8 mouse cellular contexts compared by ENCODE assay signal in the genomic region with DNA sequence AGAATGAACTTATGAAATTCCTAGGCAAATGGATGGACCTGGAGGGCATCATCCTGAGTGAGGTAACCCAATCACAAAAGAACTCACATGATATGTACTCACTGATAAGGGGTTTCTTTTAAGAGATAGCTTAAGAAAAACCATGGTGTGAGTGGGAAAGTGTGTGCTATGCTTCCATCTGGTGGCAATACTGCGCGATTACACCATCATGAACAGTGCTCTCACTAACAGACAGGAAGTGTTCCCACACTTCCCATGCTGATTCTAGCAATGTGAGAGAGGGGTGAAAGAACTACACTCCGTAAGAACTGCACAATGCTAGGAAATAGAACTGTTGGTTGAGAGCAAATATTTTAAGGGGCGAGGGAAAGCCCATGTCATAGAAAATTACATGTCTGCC. TPM values are rescaled to one million over a fixed set of nuclear protein-coding genes. Genes with fewer than 3 reads are reported as not detected.
DNase-seq lines count a peak whose midpoint lies in the region; ATAC-seq and TF ChIP-seq lines count a peak whose summit lies in the region.
"Had no signal": no experiment of that assay in that cellular context is flagged by ENCODE, and none has a peak within 500 bp of the region (broad histone marks: within the 10 kb centered on the region; RNA-seq: fewer than 3 reads in every experiment).

No protein-coding gene starts in this region.

- no peak overlapping the region for H3K27ac ChIP-seq in lung, embryonic 14.5 days (ENCODE audit: low read depth)
- H3K27ac ChIP-seq in embryonic facial prominence, embryonic 10.5 days (replicated peaks) = no peak overlapping the region
- no peak overlapping the region for H3K27ac ChIP-seq in intestine, postnatal 0 days (ENCODE audit: low read depth, low read length)
- H3K27ac ChIP-seq in midbrain, embryonic 16.5 days (ENCODE audit: low read length) = no peak overlapping the region

- no peak overlapping the region for H3K9ac ChIP-seq in lung, embryonic 14.5 days
- H3K9ac ChIP-seq in intestine, postnatal 0 days (ENCODE audit: low read depth, low read length) = no peak overlapping the region
- no peak overlapping the region for H3K9ac ChIP-seq in midbrain, embryonic 16.5 days (ENCODE audit: low read depth, low read length)

- H3K9me3 ChIP-seq in lung, embryonic 14.5 days (ENCODE audit: low read depth, low read length) = no peaks in the 10 kb centered on the region
- H3K9me3 ChIP-seq in embryonic facial prominence, embryonic 10.5 days = no peaks in the 10 kb centered on the region
- no peaks in the 10 kb centered on the region for H3K9me3 ChIP-seq in intestine, postnatal 0 days (ENCODE audit: control insufficient read depth)
- H3K9me3 ChIP-seq in midbrain, embryonic 16.5 days (replicated peaks; ENCODE audit: control insufficient read depth, low read length, poor library complexity, severe bottlenecking) = no peaks in the 10 kb centered on the region

- no peaks in the 10 kb centered on the region for H3K4me1 ChIP-seq in lung, embryonic 14.5 days (ENCODE audit: insufficient read depth)
- no peaks in the 10 kb centered on the region for H3K4me1 ChIP-seq in embryonic facial prominence, embryonic 10.5 days
- no peaks in the 10 kb centered on the region for H3K4me1 ChIP-seq in intestine, postnatal 0 days (replicated peaks; ENCODE audit: control insufficient read depth, insufficient read depth, low read length)
- no peaks in the 10 kb centered on the region for H3K4me1 ChIP-seq in midbrain, embryonic 16.5 days (ENCODE audit: control insufficient read depth, insufficient read depth, low read length)

- H3K4me2 ChIP-seq in lung, embryonic 14.5 days = no peak overlapping the region
- no peak overlapping the region for H3K4me2 ChIP-seq in intestine, postnatal 0 days (replicated peaks; ENCODE audit: low read depth)
- H3K4me2 ChIP-seq in midbrain, embryonic 16.5 days (ENCODE audit: low read length) = no peak overlapping the region

- TF ChIP-seq CTCF in lung, embryonic 14.5 days (IDR thresholded peaks at IDR 0.05; ENCODE audit: low read depth) = peak; percentile 76
- TF ChIP-seq CTCF in intestine, postnatal 0 days (IDR thresholded peaks at IDR 0.05; ENCODE audit: low read depth) = peak; percentile 81

- no peaks in the 10 kb centered on the region for H3K36me3 ChIP-seq in lung, embryonic 14.5 days (ENCODE audit: insufficient read depth)
- H3K36me3 ChIP-seq in embryonic facial prominence, embryonic 10.5 days (replicated peaks) = no peaks in the 10 kb centered on the region
- H3K36me3 ChIP-seq in intestine, postnatal 0 days (ENCODE audit: control insufficient read depth, insufficient read depth) = no peaks in the 10 kb centered on the region
- H3K36me3 ChIP-seq in midbrain, embryonic 16.5 days (ENCODE audit: control insufficient read depth, insufficient read depth, low read length) = no peaks in the 10 kb centered on the region

- DNase-seq in lung, embryonic 14.5 days = peak; percentile 75
- no peak for DNase-seq in lung, postnatal 4 days
- peak; percentile 42 for DNase-seq in Muller cell, postnatal 12 days (ENCODE audit: inconsistent ontology term)
- peak; percentile 39 for DNase-seq in embryonic facial prominence, embryonic 10.5 days (ENCODE audit: low spot score)
- DNase-seq in urinary bladder, postnatal 25 days (ENCODE audit: low spot score) = no peak

- ATAC-seq in lung, embryonic 14.5 days (ENCODE audit: insufficient read depth) = peak; percentile 77; the same call in 1 of the 2 replicates
- ATAC-seq in intestine, postnatal 0 days = peak; percentile 57; the same call in 1 of the 2 replicates
- ATAC-seq in midbrain, embryonic 16.5 days = peak; percentile 87

- no peak overlapping the region for H3K4me3 ChIP-seq in lung, embryonic 14.5 days (ENCODE audit: low read depth, low read length)
- H3K4me3 ChIP-seq in embryonic facial prominence, embryonic 10.5 days = no peak overlapping the region
- no peak overlapping the region for H3K4me3 ChIP-seq in intestine, postnatal 0 days (ENCODE audit: low read depth, low read length)
- no peak overlapping the region for H3K4me3 ChIP-seq in midbrain, embryonic 16.5 days (ENCODE audit: low read depth, low read length)
- H3K4me3 ChIP-seq: erythroblast, embryonic 14.5 days had no signal

- no peaks in the 10 kb centered on the region for H3K27me3 ChIP-seq in lung, embryonic 14.5 days (ENCODE audit: insufficient read depth, low read length)
- no peaks in the 10 kb centered on the region for H3K27me3 ChIP-seq in embryonic facial prominence, embryonic 10.5 days (replicated peaks; ENCODE audit: low read depth, poor library complexity, severe bottlenecking)
- H3K27me3 ChIP-seq in intestine, postnatal 0 days (replicated peaks; ENCODE audit: control insufficient read depth, insufficient read depth, low read length) = no peaks in the 10 kb centered on the region
- no peaks in the 10 kb centered on the region for H3K27me3 ChIP-seq in midbrain, embryonic 16.5 days (ENCODE audit: control insufficient read depth, insufficient read depth, low read depth, low read length)

- 6% methylated on average over 4 of the region's 4 CpGs for WGBS in lung, embryonic 14.5 days
- 17% methylated on average over 4 of the region's 4 CpGs for WGBS in embryonic facial prominence, embryonic 10.5 days
- 11% methylated on average over 4 of the region's 4 CpGs for WGBS in intestine, postnatal 0 days
- 15% methylated on average over 4 of the region's 4 CpGs for WGBS in midbrain, embryonic 16.5 days

RNA-seq across cellular contexts. Expression of a gene that starts 3.4 kb away (rescaled TPM):
- not detected in 2 replicates for polyA plus RNA-seq in lung, embryonic 14.5 days (2014; fragmentation: Nextera tagmentation; extraction: Ambion mirVana)
- 0.05 and 0.06 TPM in 2 replicates for polyA plus RNA-seq in embryonic facial prominence, embryonic 10.5 days (2016; fragmentation: Nextera tagmentation; extraction: Ambion mirVana)
- polyA plus RNA-seq in intestine, postnatal 0 days (2015; fragmentation: Nextera tagmentation; extraction: Ambion mirVana) = not detected in 2 replicates
- polyA plus RNA-seq in midbrain, embryonic 16.5 days (2015; fragmentation: Nextera tagmentation; extraction: Ambion mirVana) = not detected in 2 replicates

RNA-seq across cellular contexts. Expression of a gene that starts 39.9 kb away (rescaled TPM):
- polyA plus RNA-seq in lung, embryonic 14.5 days (2014; fragmentation: Nextera tagmentation; extraction: Ambion mirVana) = not detected in 2 replicates
- polyA plus RNA-seq in embryonic facial prominence, embryonic 10.5 days (2016; fragmentation: Nextera tagmentation; extraction: Ambion mirVana) = not detected in 2 replicates
- polyA plus RNA-seq in intestine, postnatal 0 days (2015; fragmentation: Nextera tagmentation; extraction: Ambion mirVana) = not detected in 2 replicates
- polyA plus RNA-seq in midbrain, embryonic 16.5 days (2015; fragmentation: Nextera tagmentation; extraction: Ambion mirVana) = not detected in 2 replicates
- polyA plus RNA-seq: erythroblast, embryonic 14.5 days had no signal

RNA-seq across cellular contexts. Expression of a gene that starts 54.6 kb away (rescaled TPM):
- polyA plus RNA-seq in lung, embryonic 14.5 days (2014; fragmentation: Nextera tagmentation; extraction: Ambion mirVana) = not detected in 2 replicates
- not detected in 2 replicates for polyA plus RNA-seq in embryonic facial prominence, embryonic 10.5 days (2016; fragmentation: Nextera tagmentation; extraction: Ambion mirVana)
- not detected in 2 replicates for polyA plus RNA-seq in intestine, postnatal 0 days (2015; fragmentation: Nextera tagmentation; extraction: Ambion mirVana)
- polyA plus RNA-seq in midbrain, embryonic 16.5 days (2015; fragmentation: Nextera tagmentation; extraction: Ambion mirVana) = not detected in 2 replicates
- polyA plus RNA-seq: erythroblast, embryonic 14.5 days had no signal

Comparison
In these comparisons a context has a peak if more than half of its experiments do, and no peak if none do; other contexts are left out.
1. DNase-seq: peak in lung, embryonic 14.5 days (single experiment), Muller cell, postnatal 12 days (single experiment) and embryonic facial prominence, embryonic 10.5 days (single experiment); none in lung, postnatal 4 days (0 of 2) and urinary bladder, postnatal 25 days (single experiment).
2. Peak in every context shown above with its lines, with median percentiles within 50 percentile points of each other: ATAC-seq.